Mouse (Mus musculus) stomach, postnatal 0 days (tissue): Measurements from ENCODE around the gene Trim12c.

Source experiments
- CTCF ChIP-seq: IDR thresholded peaks from 2 replicates; pipeline ENCODE4 v1.5.1; 2016; ENCODE audit warnings: antibody characterized with exemption, low read depth, mild to moderate bottlenecking, moderate library complexity
- EP300 ChIP-seq: optimal IDR thresholded peaks from 2 replicates; pipeline ENCODE3; 2016; ENCODE audit warnings: antibody characterized with exemption

DNA sequence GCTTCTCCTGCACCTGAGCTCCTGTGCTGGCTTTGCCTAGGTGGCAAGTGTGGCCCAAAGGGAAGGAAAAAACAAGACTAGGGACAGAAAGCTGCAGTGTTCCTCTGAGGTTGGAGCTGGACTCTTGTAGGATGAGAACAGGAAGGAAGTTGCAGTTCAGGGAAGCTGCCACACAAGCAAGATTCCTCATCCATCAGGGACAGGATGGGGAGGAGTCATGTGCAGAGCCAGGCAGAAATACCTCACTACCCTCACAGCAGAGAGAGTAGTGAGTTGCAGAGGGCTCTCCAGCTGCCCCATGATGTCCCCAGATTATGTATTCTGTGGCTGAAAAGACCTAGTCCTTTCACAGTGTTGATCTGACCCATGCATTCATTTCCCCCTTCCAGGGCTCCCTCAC lies 48.0 kb upstream of the Trim12c start:
- no peak for TF ChIP-seq EP300
- TF ChIP-seq CTCF, result no peak
